Mouse (Mus musculus) hematopoietic multipotent progenitor cell, adult 10-12 weeks (in vitro differentiated cells): Measurements from ENCODE around the gene Lcp1. TPM values are rescaled to one million over a fixed set of nuclear protein-coding genes. Genes with fewer than 3 reads are reported as not detected.

Experiments used
- polyA plus RNA-seq: library from polyadenylated mRNA; stranded (reverse); fragments of >175 nt; gene quantifications from 2 replicates; pipeline ENCODE4 v1.2.3, GENCODE M21; 2012; ENCODE audit warnings: low replicate concordance

The Lcp1 gene
- 48.8 and 108 TPM in 2 replicates for polyA plus RNA-seq

GRCm38 (mm10) chr14:75130501-75131318, at the start of gene Lcp1, which contains the start of gene Lrrc63:
Gene Lcp1 (plus strand): TSS chr14:75131101.
Gene Lrrc63 (minus strand): TSS chr14:75130881.

DNA sequence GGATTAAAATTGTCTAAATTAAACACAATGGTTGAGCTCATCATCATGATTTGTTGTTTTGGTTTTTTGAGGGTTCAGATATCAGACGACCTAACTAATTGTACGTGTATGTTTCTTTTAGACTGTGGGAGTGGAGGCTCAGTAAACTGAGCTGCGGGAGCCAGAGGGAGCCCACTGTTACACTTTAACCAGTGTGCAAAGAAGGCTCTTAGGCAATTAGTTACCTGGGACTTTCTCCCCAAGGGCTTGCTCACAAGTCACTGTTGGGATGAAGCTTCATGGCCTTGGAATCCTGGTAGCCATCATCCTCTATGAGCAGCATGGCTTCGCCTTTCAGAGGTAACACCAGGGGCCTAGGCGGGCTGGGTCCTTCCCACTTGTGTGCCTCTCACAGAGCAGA, 111.2 kb downstream of the Lcp1 start, which contains the start of gene Cpb2:
TSS of gene Cpb2 (plus strand) at position 201 of the 400 bp plus-strand sequence.

Other genes starting within 250 kb of the Lcp1 start
- 16.3 and 50.6 TPM in 2 replicates for gene Lrch1, start 183.2 kb upstream of the Lcp1 start, polyA plus RNA-seq
- 5.8 and 5.9 TPM in 2 replicates for gene Rubcnl, start 115.1 kb upstream of the Lcp1 start, polyA plus RNA-seq
- gene Lrrc63, start 220 bp upstream of the Lcp1 start, polyA plus RNA-seq: not detected in 2 replicates
- not detected in 2 replicates for gene Cpb2, start 111.2 kb downstream of the Lcp1 start, polyA plus RNA-seq
- gene Zc3h13, start 153.3 kb downstream of the Lcp1 start, polyA plus RNA-seq: 17.4 and 21.7 TPM in 2 replicates